Mouse (Mus musculus) G1E-ER4 (cell line): Measurements from ENCODE around the gene Fam111a. TPM values are rescaled to one million over a fixed set of nuclear protein-coding genes. Genes with fewer than 3 reads are reported as not detected.
"Not testable (repeated sequence)": the region's sequence is repeated elsewhere in the genome, so short reads cannot be mapped to it uniquely, and the experiment has no call there.

Source experiments
- GATA1 ChIP-seq: IDR thresholded peaks from one replicate; pipeline ENCODE4 v1.8.0; 2012; ENCODE audit warnings: low read length, inconsistent platforms
- polyA plus RNA-seq: library from polyadenylated mRNA; stranded (reverse); fragments of >175 nt; gene quantifications from 2 replicates; pipeline ENCODE4 v1.2.3, GENCODE M21; 2012

The Fam111a gene
- not detected in 2 replicates for polyA plus RNA-seq

DNA sequence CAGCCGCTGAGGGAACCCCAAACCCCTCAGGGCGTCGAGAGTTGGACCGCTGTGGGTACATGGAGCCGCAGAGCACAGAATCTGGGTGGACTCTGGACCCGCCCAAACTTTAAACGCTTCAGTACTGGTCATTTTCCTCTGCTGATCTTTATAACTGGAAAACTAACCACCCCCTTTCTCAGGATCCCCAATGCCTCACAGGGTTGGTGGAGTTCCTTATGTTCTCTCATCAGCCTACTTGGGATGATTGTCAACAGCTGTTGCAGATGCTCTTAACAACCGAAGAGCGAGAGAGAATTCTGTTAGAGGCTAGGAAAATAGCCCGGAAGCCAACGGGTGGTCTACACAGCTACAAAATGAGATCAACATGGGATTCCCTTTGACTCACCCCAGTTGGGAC lies at the start of gene Fam111a:
Gene Fam111a, plus strand, starts transcription at position 301 of the 400 bp plus-strand sequence.
- TF ChIP-seq GATA1: not testable (repeated sequence)

GRCm38 (mm10) chr19:12496241-12496640 lies 49.3 kb upstream of the Fam111a start:
- no peak for TF ChIP-seq GATA1

DNA sequence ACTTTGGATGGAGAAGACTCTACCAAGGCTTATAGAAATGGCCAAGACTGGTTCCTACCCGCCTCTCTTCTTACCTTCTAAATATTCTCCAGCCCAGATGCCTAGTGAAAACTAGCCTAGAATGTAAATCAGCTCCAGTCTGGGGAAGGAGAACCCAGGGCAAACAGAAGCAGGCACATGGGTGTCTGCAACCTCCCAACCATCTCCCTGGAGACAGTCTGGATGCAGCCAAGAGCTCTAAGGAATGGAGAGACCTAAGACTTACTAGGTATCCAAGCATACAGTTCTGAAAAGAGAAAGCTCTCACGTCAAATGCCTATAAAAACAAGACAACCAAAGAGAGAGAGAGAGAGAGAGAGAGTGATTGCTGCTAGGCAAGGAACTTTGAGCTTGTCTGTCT lies 47.6 kb upstream of the Fam111a start:
- no peak for TF ChIP-seq GATA1

GRCm38 (mm10) chr19:12498321-12498720 lies 47.2 kb upstream of the Fam111a start:
- no peak for TF ChIP-seq GATA1

- TF ChIP-seq GATA1: no peak
Measured at GRCm38 (mm10) chr19:12498941-12499340, 46.6 kb upstream of the Fam111a start.

DNA sequence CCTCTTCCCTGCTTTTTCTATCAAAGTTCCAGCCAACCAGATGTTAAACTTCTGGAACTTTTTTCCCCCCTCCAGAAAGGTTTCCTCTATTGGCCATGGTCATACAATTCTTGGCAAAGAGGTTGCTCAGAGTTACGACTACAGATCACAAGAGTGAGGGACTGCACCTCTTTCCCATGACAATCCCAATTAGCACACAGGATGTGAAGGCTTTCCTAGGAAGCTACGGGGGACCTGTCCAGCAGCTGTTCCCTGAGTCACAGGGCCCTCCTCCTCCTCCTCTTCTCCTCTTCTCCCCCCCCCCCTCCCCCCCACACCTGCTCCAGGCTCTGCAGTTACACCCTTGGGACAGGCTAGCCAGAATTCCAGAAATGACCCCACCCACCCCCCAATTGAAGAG lies 46.1 kb upstream of the Fam111a start:
- TF ChIP-seq GATA1: no peak

DNA sequence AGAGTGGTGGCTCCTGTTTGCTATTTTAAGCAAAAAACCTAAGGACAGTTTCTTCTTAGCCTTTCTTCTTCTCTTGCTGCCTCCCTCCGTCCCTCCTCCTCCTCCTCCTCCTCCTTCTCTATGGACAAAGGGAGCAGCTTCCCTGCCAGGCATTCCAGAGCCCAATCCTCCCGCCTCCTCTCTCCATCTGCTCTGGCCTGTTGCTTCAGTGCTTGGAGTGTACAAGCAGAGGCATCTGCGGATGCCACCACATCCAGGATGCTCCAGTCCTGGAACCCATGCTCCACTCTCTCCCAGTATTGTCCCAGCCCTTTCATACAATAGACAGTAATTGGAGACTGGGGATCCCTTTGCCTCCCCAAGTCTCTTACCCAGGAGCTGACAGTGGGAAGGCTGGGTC lies 45.4 kb upstream of the Fam111a start:
- TF ChIP-seq GATA1: no peak

DNA sequence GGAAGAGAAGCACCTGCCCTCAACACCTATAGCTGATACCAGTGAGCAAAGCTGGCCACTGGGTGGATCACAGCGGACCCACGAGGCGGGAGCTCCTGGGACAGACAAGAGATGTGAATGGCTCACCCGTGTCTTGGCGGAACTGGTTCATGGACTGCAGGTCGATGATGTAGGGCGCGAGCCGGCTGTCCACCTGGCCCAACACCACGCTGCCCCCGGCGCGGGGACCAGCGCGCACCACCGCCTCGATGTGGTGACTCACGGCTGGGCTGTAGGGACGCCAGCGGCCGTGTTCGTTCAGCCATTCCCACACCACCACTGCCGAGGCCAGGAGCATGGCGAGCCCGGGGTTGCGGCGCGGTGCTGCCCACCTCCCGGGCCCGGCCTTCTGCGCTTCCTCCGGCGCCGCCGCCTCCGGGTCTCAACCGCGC lies 44.6 kb upstream of the Fam111a start:
- no peak for TF ChIP-seq GATA1

- no peak for TF ChIP-seq GATA1
Measured at GRCm38 (mm10) chr19:12501370-12502347, 43.9 kb upstream of the Fam111a start, which contains the start of gene Dtx4. Gene Dtx4, minus strand, starts transcription at chr19:12501454.

DNA sequence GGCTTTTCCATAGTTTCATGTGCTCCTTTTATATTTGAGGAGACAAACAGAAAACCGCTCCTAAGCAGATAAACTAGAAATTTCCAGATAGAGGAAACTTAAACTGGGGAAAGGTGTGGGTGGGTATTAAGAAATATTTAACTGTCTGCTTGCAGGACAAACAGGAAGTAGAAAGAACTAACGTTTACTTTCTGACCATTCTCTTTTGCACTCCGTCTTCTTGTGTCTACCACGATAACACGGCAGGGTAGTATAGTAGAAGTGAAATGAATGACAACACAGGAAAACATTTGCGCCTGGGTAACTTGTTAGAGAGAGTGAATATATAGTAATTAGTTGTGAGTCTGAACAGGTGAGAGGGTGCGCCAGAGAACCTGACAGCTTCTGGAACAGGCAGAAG lies 42.8 kb upstream of the Fam111a start:
- TF ChIP-seq GATA1: no peak

- TF ChIP-seq GATA1: no peak
Measured at GRCm38 (mm10) chr19:12514621-12515020, 30.9 kb upstream of the Fam111a start.

- no peak for TF ChIP-seq GATA1
Measured at GRCm38 (mm10) chr19:12517671-12518540, 27.6 kb upstream of the Fam111a start.

- no peak for TF ChIP-seq GATA1
Measured at GRCm38 (mm10) chr19:12518541-12518890, 27.0 kb upstream of the Fam111a start.

- no peak for TF ChIP-seq GATA1
Measured at GRCm38 (mm10) chr19:12523377-12523776, 22.2 kb upstream of the Fam111a start.

- no peak for TF ChIP-seq GATA1
Measured at GRCm38 (mm10) chr19:12537168-12537567, 8.4 kb upstream of the Fam111a start.

GRCm38 (mm10) chr19:12539975-12540374 lies 5.6 kb upstream of the Fam111a start:
- no peak for TF ChIP-seq GATA1
